Mouse (Mus musculus): ENCODE data around the gene Tmem176b.

GRCm38 (mm10) chr6:48865152-48865745, 24.0 kb upstream of the Tmem176b start:
- TF ChIP-seq CTCF (IDR thresholded peaks at IDR 0.05; ENCODE audit: control insufficient read depth, insufficient read depth, insufficient read length) (no peak), MAX (IDR thresholded peaks at IDR 0.05) (no peak), CEBPB (IDR thresholded peaks at IDR 0.05; ENCODE audit: low read depth) (no peak)
